Mouse (Mus musculus): ENCODE results near the gene Zbed3.
"Not testable (repeated sequence)": the region's sequence is repeated elsewhere in the genome, so short reads cannot be mapped to it uniquely, and the experiment has no call there.

The Zbed3 gene

DNA sequence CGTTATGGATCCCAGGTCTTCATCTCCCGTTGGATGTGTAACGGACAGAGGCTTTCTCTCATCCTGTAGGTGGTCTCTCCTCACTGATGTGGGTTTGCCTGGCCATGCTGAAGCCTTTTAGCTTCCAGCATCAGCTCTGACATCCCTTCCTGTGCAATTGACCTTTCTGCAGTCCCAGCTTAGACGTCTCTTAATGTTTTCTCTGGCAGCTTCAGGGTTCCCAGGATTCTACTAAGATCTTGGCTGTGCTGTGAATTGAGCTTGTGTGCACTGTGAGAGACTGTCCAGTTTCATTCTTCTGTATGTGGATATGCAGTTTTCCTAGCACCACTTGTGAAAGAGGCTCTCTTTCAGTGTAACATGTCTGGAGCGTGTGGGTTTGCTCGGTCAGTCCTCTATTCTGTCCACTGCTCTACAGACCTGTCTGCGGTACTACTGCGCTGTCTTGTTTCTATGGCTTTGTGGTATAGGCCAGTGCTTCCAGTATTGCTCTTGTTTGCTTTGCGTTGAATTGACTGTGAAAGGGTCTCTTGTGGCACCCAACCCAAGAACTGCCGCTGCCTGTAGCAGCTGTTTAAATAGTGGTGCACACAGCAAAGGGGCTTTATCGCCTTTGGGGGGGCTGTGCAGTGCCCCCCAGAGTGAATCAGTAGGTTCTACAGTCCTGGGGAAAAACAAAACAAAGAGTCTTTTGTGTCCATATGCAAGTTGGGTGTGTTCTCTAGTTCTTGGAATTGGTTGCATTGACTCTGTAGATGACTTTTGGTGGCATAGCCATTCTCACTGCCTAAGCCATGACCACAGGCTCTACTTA, 8.9 kb downstream of the Zbed3 start:
- DNase-seq, result no peak

DNA sequence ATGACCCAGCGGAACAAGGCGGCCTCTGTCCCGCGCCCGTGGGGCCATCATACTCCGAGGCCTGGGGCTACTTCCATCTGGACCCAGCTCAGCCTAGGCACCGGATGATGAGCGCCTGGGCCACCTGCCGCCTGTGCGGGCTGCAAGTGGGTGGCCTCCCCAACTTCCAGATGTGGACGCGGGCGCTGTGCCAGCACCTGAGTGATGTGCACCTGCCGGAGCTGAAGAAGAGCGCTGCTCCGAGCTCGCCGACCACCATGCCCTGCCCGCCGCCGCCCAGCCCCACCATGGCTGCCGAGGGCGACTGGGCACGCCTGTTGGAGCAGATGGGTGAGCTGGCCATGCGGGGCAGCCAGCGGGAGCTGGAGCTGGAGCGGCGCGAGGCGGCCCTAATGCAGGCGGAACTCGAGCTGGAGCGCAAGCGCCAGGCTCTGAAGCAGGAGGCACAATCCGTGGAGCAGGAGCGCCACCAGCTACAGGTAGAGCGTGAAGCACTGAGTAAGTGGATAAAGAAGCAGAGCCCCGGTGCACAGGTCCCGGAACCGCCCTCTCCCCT, 12.8 kb downstream of the Zbed3 start:
- peak; percentile 67 to 71 for DNase-seq

- DNase-seq, result no peak
These were observed 20.1 kb downstream of the Zbed3 start for GRCm38 (mm10) chr13:95343470-95343869.

GRCm38 (mm10) chr13:95345869-95346268, 22.5 kb downstream of the Zbed3 start:
- no peak for DNase-seq

- peak; percentile 78 to 84 for DNase-seq
These were observed 23.7 kb downstream of the Zbed3 start for GRCm38 (mm10) chr13:95347018-95347696.

DNA sequence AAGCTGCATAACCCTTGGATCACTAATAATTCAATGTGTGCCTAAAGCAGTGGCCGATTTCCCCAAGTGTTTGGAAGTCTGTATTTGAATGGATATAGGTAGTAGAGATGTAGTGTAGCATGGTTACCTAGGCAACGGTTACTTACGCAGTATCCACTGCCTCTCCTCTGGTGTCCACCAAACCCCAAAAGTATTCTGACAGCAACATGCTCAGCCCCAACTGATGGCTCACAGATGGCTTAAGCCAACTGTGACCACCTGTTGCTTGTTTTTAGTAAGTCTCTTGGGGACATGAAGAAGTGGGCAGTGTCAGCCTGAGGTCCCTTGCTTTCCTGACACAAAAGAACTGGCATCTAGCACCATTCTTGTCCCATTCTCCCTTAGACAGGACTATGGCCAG, 25.1 kb downstream of the Zbed3 start:
- DNase-seq, result peak; percentile 24 to 35

- DNase-seq, result no peak
These were observed 34.8 kb downstream of the Zbed3 start for GRCm38 (mm10) chr13:95358223-95358622.

DNA sequence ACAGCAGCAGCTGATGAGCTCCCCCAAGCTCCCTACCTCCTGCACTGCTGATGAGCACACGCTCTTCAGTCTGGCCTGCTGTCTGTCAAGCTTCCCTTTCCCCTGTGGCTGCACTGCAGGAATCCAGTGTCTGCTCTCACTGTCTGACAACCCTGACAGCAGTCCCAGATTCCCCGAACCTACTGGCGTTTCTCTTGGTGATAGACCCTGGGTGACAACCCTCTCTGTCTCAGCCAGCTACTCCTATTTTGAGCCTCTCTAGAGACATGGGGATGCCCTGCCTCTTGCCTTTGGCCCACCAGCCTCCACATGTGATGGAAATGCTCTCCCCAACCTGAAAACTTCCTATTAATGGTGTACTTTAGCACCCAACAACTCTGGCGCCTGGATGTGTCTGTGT, 40.0 kb downstream of the Zbed3 start:
- no peak for DNase-seq

- DNase-seq, result no peak
These were observed 42.9 kb downstream of the Zbed3 start for GRCm38 (mm10) chr13:95366356-95366755.

- peak; percentile 92 to 96 for DNase-seq
These were observed 51.5 kb downstream of the Zbed3 start, which contains the start of gene Aggf1 for GRCm38 (mm10) chr13:95374701-95375553. Gene Aggf1 (minus strand): TSS chr13:95375352.

DNA sequence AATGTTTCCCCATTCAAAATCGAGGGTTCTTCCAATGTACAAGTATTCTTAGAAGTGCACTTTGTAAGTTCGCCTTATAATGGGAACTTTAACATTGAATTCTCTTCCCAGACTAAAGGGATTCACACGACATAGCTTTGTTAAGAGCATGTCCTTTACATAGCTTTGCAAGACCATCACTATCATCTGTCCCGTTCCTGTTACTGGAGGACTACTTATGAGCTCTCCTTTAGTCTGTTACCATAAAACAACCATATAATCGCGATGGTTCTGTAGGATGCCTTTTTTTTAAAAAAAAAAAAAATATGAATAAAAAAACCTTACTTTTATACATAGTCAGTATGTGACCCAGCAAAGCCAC, 52.1 kb downstream of the Zbed3 start:
- no peak for DNase-seq

DNA sequence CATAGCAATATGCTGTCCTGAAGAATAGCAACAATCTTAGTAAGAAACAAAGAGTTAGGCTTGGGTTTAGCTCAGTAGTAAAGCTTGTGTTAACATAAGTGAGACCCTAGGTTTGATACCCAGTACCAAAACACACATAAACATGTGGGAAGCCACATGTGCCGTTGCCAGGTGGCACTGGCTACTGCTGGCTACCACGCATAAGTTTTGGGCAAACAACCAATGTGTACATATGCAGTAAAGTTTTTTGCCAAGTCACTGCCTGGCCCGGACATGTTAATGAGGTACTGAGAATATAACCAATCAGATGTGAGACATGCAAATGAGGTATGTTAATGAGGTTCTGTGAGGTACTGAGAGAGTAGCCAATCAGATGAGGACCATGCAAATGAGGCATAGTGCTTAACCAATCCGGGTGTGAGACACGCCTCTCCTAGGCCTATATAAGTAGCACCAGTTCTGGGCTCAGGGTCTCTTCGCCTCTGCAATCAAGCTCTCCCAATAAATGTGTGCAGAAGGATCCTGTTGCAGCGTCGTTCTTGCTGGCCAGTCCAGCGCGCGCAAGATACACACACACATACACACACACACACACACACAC, 53.4 kb downstream of the Zbed3 start:
- DNase-seq, result not testable (repeated sequence)

GRCm38 (mm10) chr13:95378696-95379095, 55.3 kb downstream of the Zbed3 start:
- no peak for DNase-seq

DNA sequence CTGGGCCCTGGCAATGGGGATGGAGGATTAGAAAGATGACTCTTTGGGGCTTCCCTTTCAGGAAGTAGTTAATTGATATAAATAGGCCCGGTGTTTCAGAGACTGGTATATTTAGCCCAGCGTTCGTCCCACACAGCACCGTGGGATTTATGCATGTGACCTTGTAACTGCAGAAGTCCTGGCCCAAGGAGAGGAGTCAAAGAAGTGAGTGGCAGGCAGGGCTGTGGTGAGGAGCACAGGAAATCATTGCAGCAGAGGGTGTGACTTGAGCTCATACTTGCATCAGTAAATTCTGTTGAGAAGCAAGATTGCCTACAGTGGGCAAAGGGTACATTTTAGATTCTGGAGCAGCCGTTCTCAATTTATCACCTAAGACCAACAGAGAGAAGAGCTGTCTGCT, 59.0 kb downstream of the Zbed3 start:
- no peak for DNase-seq

Data from cerebellum, postnatal 36 days (tissue).